In genomic region chr10:42862806-42863205, GRCm38 (mm10) we compare ENCODE assay signal across 14 mouse cellular contexts. TPM values are rescaled to one million over a fixed set of nuclear protein-coding genes. Genes with fewer than 3 reads are reported as not detected.
DNase-seq lines count a peak whose midpoint lies in the region; ATAC-seq and TF ChIP-seq lines count a peak whose summit lies in the region.
"Had no signal": no experiment of that assay in that cellular context is flagged by ENCODE, and none has a peak within 500 bp of the region (broad histone marks: within the 10 kb centered on the region; RNA-seq: fewer than 3 reads in every experiment).

No protein-coding gene starts in this region.

- H3K36me3 ChIP-seq in intestine, embryonic 14.5 days (ENCODE audit: control insufficient read depth, insufficient read depth, low read length) = no peaks in the 10 kb centered on the region
- H3K36me3 ChIP-seq in intestine, embryonic 16.5 days (ENCODE audit: control insufficient read depth, insufficient read depth, low read length) = no peaks in the 10 kb centered on the region
- no peaks in the 10 kb centered on the region for H3K36me3 ChIP-seq in spleen, adult 2 months (ENCODE audit: control insufficient read depth, insufficient read depth, low read length)
- H3K36me3 ChIP-seq in hindbrain, postnatal 0 days (ENCODE audit: insufficient read depth, low read length) = no peaks in the 10 kb centered on the region
- no peaks in the 10 kb centered on the region for H3K36me3 ChIP-seq in stomach, embryonic 16.5 days (ENCODE audit: control insufficient read depth, insufficient read depth, low read length)
- H3K36me3 ChIP-seq: embryonic facial prominence, embryonic 15.5 days; liver, embryonic 15.5 days had no signal

- no peak for TF ChIP-seq POLR2A in spleen, adult 2 months (IDR thresholded peaks at IDR 0.05; ENCODE audit: low read depth, low read length)

- no peak for TF ChIP-seq CTCF in spleen, adult 2 months (IDR thresholded peaks at IDR 0.05; ENCODE audit: extremely low read depth, insufficient read depth, insufficient read length, insufficient replicate concordance)
- TF ChIP-seq CTCF in hindbrain, postnatal 0 days (IDR thresholded peaks at IDR 0.05; ENCODE audit: low read depth) = no peak

- H3K4me1 ChIP-seq in intestine, embryonic 14.5 days (replicated peaks; ENCODE audit: control insufficient read depth, insufficient read depth, low read length) = peaks cover 33% of the 10 kb centered on the region; the same call in 1 of the 2 replicates
- H3K4me1 ChIP-seq in intestine, embryonic 16.5 days (ENCODE audit: control insufficient read depth, insufficient read depth, low read length) = peaks cover 25% of the 10 kb centered on the region
- peaks cover 2% of the 10 kb centered on the region for H3K4me1 ChIP-seq in spleen, adult 2 months (ENCODE audit: control insufficient read depth, insufficient read depth, insufficient read length)
- peaks cover 13% of the 10 kb centered on the region for H3K4me1 ChIP-seq in hindbrain, postnatal 0 days (ENCODE audit: insufficient read depth, low read length)
- H3K4me1 ChIP-seq in stomach, embryonic 16.5 days (ENCODE audit: control insufficient read depth, insufficient read depth, low read length) = peaks cover 24% of the 10 kb centered on the region

- H3K9ac ChIP-seq in intestine, embryonic 14.5 days (ENCODE audit: low read length) = no peak overlapping the region
- no peak overlapping the region for H3K9ac ChIP-seq in intestine, embryonic 16.5 days (ENCODE audit: low read depth, low read length)
- H3K9ac ChIP-seq in hindbrain, postnatal 0 days (replicated peaks; ENCODE audit: low read length) = no peak overlapping the region
- H3K9ac ChIP-seq in stomach, embryonic 16.5 days (ENCODE audit: low read length) = no peak overlapping the region
- H3K9ac ChIP-seq: embryonic facial prominence, embryonic 15.5 days; liver, embryonic 15.5 days had no signal

- no peak for ATAC-seq in intestine, embryonic 14.5 days (replicated peaks; ENCODE audit: low FRiP score, low TSS enrichment, low read depth)
- ATAC-seq in intestine, embryonic 16.5 days = no peak
- no peak for ATAC-seq in hindbrain, postnatal 0 days
- ATAC-seq in stomach, embryonic 16.5 days (ENCODE audit: insufficient read depth, low FRiP score) = no peak
- ATAC-seq in granulocyte monocyte progenitor cell, adult 5-6 weeks (replicated peaks; ENCODE audit: poor library complexity, severe bottlenecking) = no peak
- ATAC-seq: Patski had no signal

- H3K9me3 ChIP-seq in intestine, embryonic 14.5 days (ENCODE audit: control insufficient read depth, low read length) = no peaks in the 10 kb centered on the region
- no peaks in the 10 kb centered on the region for H3K9me3 ChIP-seq in intestine, embryonic 16.5 days (ENCODE audit: control insufficient read depth, low read length)
- H3K9me3 ChIP-seq in hindbrain, postnatal 0 days (ENCODE audit: low read length) = no peaks in the 10 kb centered on the region
- no peaks in the 10 kb centered on the region for H3K9me3 ChIP-seq in stomach, embryonic 16.5 days (replicated peaks; ENCODE audit: control insufficient read depth, low read length)
- H3K9me3 ChIP-seq: embryonic facial prominence, embryonic 15.5 days; liver, embryonic 15.5 days had no signal

- H3K27me3 ChIP-seq in intestine, embryonic 14.5 days (replicated peaks; ENCODE audit: control insufficient read depth, insufficient read depth, low read length) = no peaks in the 10 kb centered on the region
- no peaks in the 10 kb centered on the region for H3K27me3 ChIP-seq in intestine, embryonic 16.5 days (replicated peaks; ENCODE audit: control insufficient read depth, insufficient read depth, low read length)
- no peaks in the 10 kb centered on the region for H3K27me3 ChIP-seq in spleen, adult 2 months (ENCODE audit: control insufficient read depth, insufficient read depth, low read length)
- no peaks in the 10 kb centered on the region for H3K27me3 ChIP-seq in hindbrain, postnatal 0 days (ENCODE audit: insufficient read depth, low read length)
- 0 out of 2 replicates have a peak, but pooled peaks cover 4% of the 10 kb centered on the region for H3K27me3 ChIP-seq in stomach, embryonic 16.5 days (ENCODE audit: control insufficient read depth, insufficient read depth, low read length)
- H3K27me3 ChIP-seq: embryonic facial prominence, embryonic 15.5 days; Patski had no signal

- no peak overlapping the region for H3K4me3 ChIP-seq in intestine, embryonic 14.5 days (ENCODE audit: low read depth, low read length)
- H3K4me3 ChIP-seq in intestine, embryonic 16.5 days (ENCODE audit: low read length) = no peak overlapping the region
- H3K4me3 ChIP-seq in spleen, adult 2 months (ENCODE audit: extremely low read depth, insufficient read depth, insufficient read length) = peak overlapping the region; percentile 16
- H3K4me3 ChIP-seq in hindbrain, postnatal 0 days (ENCODE audit: low read length) = no peak overlapping the region
- no peak overlapping the region for H3K4me3 ChIP-seq in stomach, embryonic 16.5 days (replicated peaks; ENCODE audit: low read length)

- peak overlapping the region; percentile 65 for H3K4me2 ChIP-seq in intestine, embryonic 14.5 days (ENCODE audit: low read length)
- H3K4me2 ChIP-seq in intestine, embryonic 16.5 days (ENCODE audit: low read depth, low read length) = no peak overlapping the region
- H3K4me2 ChIP-seq in hindbrain, postnatal 0 days (ENCODE audit: low read depth, low read length) = peak overlapping the region; percentile 67
- H3K4me2 ChIP-seq in stomach, embryonic 16.5 days (ENCODE audit: low read depth, low read length) = peak overlapping the region; percentile 7; the same call in 1 of the 2 replicates

- DNase-seq in intestine, embryonic 14.5 days (ENCODE audit: low spot score) = no peak
- DNase-seq in spleen, adult 2 months (ENCODE audit: low read depth in 1 of 2, low spot score in 2 of 2) = no peak
- DNase-seq in spleen, adult 18-20 months = no peak
- no peak for DNase-seq in hindbrain, postnatal 0 days (ENCODE audit: low spot score)
- DNase-seq: cerebellum, adult 8-10 months; gastrocnemius, postnatal 10 days; heart, postnatal 4 days; right cerebral cortex, postnatal 4 days had no signal

- H3K27ac ChIP-seq in intestine, embryonic 14.5 days (ENCODE audit: low read depth) = no peak overlapping the region
- no peak overlapping the region for H3K27ac ChIP-seq in intestine, embryonic 16.5 days (ENCODE audit: low read length)
- H3K27ac ChIP-seq in spleen, adult 2 months (ENCODE audit: insufficient read depth, low read length) = peak overlapping the region; percentile 67
- H3K27ac ChIP-seq in hindbrain, postnatal 0 days = no peak overlapping the region
- H3K27ac ChIP-seq in stomach, embryonic 16.5 days (ENCODE audit: low read length) = no peak overlapping the region
- H3K27ac ChIP-seq: embryonic facial prominence, embryonic 15.5 days; liver, embryonic 15.5 days had no signal

- 72% methylated on average over 4 of the region's 4 CpGs for WGBS in intestine, embryonic 14.5 days
- WGBS in intestine, embryonic 16.5 days = 70% methylated on average over 4 of the region's 4 CpGs
- 40% methylated on average over 4 of the region's 4 CpGs for WGBS in spleen, adult 2 months
- WGBS in hindbrain, postnatal 0 days = 73% methylated on average over 4 of the region's 4 CpGs
- whole genome bisulfite sequencing in stomach, embryonic 16.5 days = 62% methylated on average over 4 of the region's 4 CpGs

RNA-seq across cellular contexts. Expression of gene Scml4, which starts 2.6 kb away (rescaled TPM):
- 19.4 and 22.3 TPM in 2 replicates for polyA plus RNA-seq in intestine, embryonic 14.5 days (2014; fragmentation: Nextera tagmentation; extraction: Ambion mirVana)
- 34.1 and 35.9 TPM in 2 replicates for polyA plus RNA-seq in intestine, embryonic 16.5 days (2015; fragmentation: Nextera tagmentation; extraction: Ambion mirVana)
- polyA plus RNA-seq in spleen, adult 2 months (2012; rRNA removed) = 24.6 and 34.7 TPM in 2 replicates
- 16.4 and 21.1 TPM in 2 replicates for total RNA-seq in hindbrain, postnatal 0 days (2014; rRNA removed)
- 4.9 and 7.0 TPM in 2 replicates for polyA plus RNA-seq in hindbrain, postnatal 0 days (2015; fragmentation: Nextera tagmentation; extraction: Ambion mirVana)
- 12.2 and 13.8 TPM in 2 replicates for polyA plus RNA-seq in stomach, embryonic 16.5 days (2015; fragmentation: Nextera tagmentation; extraction: Ambion mirVana)
- not detected in 2 replicates for total RNA-seq in granulocyte monocyte progenitor cell, adult 5-6 weeks (2014; fragmentation: Nextera tagmentation)
- total RNA-seq in granulocyte monocyte progenitor cell, adult 5-6 weeks (2017) = 0.05 TPM in 1 of 2 replicates, not detected in the other
